10 mouse cellular contexts compared by ENCODE assay signal in the genomic region with DNA sequence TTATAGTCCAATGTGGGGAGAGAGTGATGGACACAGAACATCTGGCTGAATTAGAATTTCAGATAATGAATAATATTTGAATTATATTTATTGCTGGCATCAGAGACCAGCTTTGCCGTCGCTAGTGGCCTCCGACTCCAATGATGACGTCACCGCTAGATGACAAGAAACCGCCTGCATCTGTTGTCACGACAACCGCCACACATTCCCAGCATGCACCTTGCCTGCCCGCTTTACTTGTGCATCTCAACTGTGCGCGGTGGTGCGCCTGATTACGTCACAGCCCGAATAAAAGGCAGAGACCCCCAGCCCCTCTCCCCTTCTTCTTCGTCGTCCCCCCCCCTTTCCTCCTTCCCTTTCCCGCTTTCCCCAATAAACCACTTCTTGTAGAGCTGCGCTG. TPM values are rescaled to one million over a fixed set of nuclear protein-coding genes. Genes with fewer than 3 reads are reported as not detected.
DNase-seq lines count a peak whose midpoint lies in the region; ATAC-seq lines count a peak whose summit lies in the region.
"Had no signal": no experiment of that assay in that cellular context is flagged by ENCODE, and none has a peak within 500 bp of the region (broad histone marks: within the 10 kb centered on the region; RNA-seq: fewer than 3 reads in every experiment).

No protein-coding gene starts in this region.

- peak; percentile 42 to 50 for DNase-seq in frontal cortex, postnatal 36 days (ENCODE audit: low spot score in 2 of 2)
- DNase-seq in MN1 (ENCODE audit: low spot score): peak; percentile 37
- DNase-seq in cerebellum, postnatal 36 days: peak; percentile 31 to 35
- peak; percentile 53 to 62 for DNase-seq in right cerebral cortex, adult 2 months (ENCODE audit: low spot score in 2 of 2)
- DNase-seq in lung, postnatal 10 days: no peak
- DNase-seq in adrenal gland, postnatal 14 days: no peak
- DNase-seq: gastrocnemius, postnatal 10 days had no signal

- no peak for ATAC-seq in frontal cortex, adult (ENCODE audit: low TSS enrichment)
- ATAC-seq: forebrain, embryonic 13.5 days; inflammation-experienced regulatory T-cells, adult 6 months had no signal

RNA-seq across cellular contexts. Expression of a gene that starts 57.4 kb away (rescaled TPM):
- total RNA-seq in adrenal gland, postnatal 14 days (2021): 14.6 and 19.3 TPM in 2 replicates

Comparison
In these comparisons a context has a peak if more than half of its experiments do, and no peak if none do; other contexts are left out.
1. DNase-seq: peak in frontal cortex, postnatal 36 days (2 of 2), MN1 (single experiment), cerebellum, postnatal 36 days (2 of 2) and right cerebral cortex, adult 2 months (2 of 2); none in lung, postnatal 10 days (single experiment) and adrenal gland, postnatal 14 days (single experiment).